Mouse (Mus musculus) heart, postnatal 10 days (tissue): ENCODE results near the gene Ino80d. TPM values are rescaled to one million over a fixed set of nuclear protein-coding genes. Genes with fewer than 3 reads are reported as not detected.

ENCODE experiments used
- DNase-seq, 2 experiments: peaks; one replicate each; pipeline ENCODE4 v3.0.0; 2021
- intact Hi-C: fragments of 180-260 bp; cut with DNase I; formaldehyde crosslinking; loops from one replicate; pipeline ENCODE4 v1.15.1; 2025
- total RNA-seq, 2 experiments: library from RNA; stranded (reverse); gene quantifications; 2 replicates each; pipeline ENCODE4 v1.2.3; 2021

The Ino80d gene
- total RNA-seq, 2 experiments from 2014 or later: 25.7 to 26.6 TPM

GRCm38 (mm10) chr1:63110536-63111285 is 3.8 kb downstream of the Ino80d start:
- intact Hi-C loops: no loop called here
- peak; percentile 20 to 56 for DNase-seq

DNA sequence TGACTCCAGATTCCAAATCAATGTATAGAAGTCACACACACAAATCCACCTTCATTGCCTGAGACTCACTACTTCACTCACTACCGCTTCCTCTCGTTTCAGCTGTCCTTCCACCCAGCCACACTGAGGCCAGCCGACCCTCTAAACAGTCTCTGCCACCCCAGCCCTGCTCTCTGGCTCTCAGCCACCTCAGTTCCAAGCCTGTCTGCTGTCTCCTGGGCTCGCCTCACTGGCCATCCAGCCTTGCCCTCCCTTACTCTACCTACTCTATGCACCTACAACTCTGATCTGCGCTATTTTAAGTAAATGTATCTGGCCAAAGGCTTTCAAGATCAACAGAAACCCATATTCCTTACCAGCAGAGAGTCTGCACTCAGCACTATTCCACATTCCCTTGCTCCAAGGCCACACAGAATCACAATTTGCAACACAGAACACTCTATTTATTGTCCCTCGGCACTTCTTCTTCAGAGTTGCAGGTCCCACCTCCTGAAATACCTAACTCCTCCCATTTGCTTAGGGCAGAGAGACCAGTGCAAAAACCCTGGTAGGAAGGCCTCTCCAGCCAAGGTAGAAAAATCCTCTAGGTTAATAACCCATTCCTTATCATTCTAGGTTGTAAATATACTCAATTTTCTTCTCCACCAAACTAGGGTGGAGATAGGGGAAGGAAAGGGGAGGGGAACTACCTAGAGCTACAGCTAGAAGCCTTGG is 6.7 kb downstream of the Ino80d start:
- DNase-seq: peak in 1 of 2 experiments; percentile 22
- intact Hi-C loops: no loop called here

DNA sequence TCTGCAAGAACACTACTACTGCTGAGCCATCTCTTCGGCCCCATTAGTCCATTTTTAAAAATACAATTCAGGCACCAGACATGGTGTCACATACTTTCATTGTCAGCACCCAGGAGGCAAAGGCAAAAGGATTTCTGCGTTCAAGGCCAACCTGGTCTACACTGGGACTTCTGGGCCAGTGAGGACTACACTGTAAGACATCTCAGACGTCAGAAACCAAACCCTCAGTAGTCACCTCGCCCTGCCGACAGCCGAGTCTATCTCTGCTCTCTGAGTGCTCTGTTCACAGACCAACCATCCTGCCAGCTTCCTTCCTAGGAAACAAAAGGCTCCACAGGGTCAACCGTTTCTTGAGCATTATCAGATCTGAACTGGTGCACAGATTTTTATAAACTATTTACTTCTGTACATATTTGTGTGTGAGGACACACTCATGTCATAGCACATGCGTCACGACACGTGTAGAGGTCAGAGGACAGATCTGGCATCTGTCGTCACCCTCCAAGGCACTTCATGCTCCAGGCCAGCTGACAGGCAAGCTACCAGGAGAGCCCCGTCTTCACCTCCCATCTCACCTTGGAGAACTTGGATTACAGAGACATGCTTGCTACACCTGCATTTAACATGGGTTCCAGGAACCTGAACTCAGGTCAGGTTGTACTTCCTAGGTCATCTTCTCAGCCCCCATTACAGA is 11.6 kb downstream of the Ino80d start:
- DNase-seq: no peak
- intact Hi-C loops: no loop called here

- DNase-seq: no peak
- intact Hi-C loops: no loop called here
These were observed 14.3 kb downstream of the Ino80d start for GRCm38 (mm10) chr1:63100196-63100595.

GRCm38 (mm10) chr1:63098831-63099230 is 15.6 kb downstream of the Ino80d start:
- intact Hi-C loops: no loop called here

GRCm38 (mm10) chr1:63096071-63096470 is 18.4 kb downstream of the Ino80d start:
- DNase-seq: no peak
- intact Hi-C loops: no loop called here

More at GRCm38 (mm10) chr1:63098831-63099230, 15.6 kb downstream of the Ino80d start:
- no peak for DNase-seq

DNA sequence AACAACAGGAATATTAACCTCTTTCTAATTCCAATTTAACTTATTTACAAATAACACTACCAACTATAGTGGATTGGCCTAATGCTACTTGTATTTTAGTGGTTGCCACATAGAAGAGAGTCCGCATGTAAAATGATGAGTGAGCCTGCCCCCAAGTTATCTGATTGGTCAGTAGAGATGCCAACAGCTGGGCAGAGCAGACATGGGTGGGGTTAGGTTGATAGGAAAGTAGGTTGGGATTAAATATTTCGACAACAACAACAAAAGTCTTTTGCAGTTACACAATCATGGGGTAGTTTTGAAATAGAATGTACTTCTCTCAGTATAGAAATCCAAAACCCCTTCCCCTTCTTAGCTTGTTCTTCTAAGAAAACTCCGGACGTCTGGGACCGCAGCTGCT is 24.7 kb downstream of the Ino80d start:
- intact Hi-C loops: no loop called here
- DNase-seq: no peak

- no peak for DNase-seq
- intact Hi-C loops: no loop called here
These were observed 25.9 kb downstream of the Ino80d start for GRCm38 (mm10) chr1:63088614-63089013.

- DNase-seq: no peak
- intact Hi-C loops: no loop called here
These were observed 34.2 kb downstream of the Ino80d start for GRCm38 (mm10) chr1:63080277-63080676.

- intact Hi-C loops: no loop called here
- no peak for DNase-seq
These were observed 38.1 kb downstream of the Ino80d start for GRCm38 (mm10) chr1:63076383-63076782.

- intact Hi-C loops: no loop called here
- no peak for DNase-seq
These were observed 43.1 kb downstream of the Ino80d start for GRCm38 (mm10) chr1:63071379-63071778.

DNA sequence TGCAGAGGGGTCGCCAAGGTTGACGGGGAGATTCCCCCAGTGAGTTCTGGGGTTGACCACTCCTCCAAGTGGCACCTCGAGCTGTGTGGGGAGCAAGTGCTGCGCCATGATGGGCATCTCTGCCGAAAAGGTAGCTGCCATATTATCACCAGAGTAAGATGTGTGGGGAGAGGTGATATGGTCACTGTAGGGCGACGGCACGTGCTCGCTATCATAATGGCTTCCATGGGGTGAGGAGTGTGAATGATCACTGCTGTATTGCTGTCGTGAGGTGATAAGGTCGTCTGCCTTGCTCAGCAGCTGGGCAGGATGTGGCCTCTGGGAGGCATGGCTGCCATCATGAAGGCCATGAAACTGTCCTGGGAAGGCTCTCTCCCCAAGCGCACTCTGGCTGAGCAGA is 56.1 kb downstream of the Ino80d start:
- no peak for DNase-seq
- intact Hi-C loops: no loop called here

GRCm38 (mm10) chr1:63057849-63058248 is 56.6 kb downstream of the Ino80d start:
- intact Hi-C loops: no loop called here

GRCm38 (mm10) chr1:63057318-63057717 is 57.1 kb downstream of the Ino80d start:
- intact Hi-C loops: no loop called here
- DNase-seq: no peak

More at GRCm38 (mm10) chr1:63057849-63058248, 56.6 kb downstream of the Ino80d start:
- no peak for DNase-seq

- intact Hi-C loops: no loop called here
- peak in 1 of 2 experiments; percentile 18 for DNase-seq
These were observed 59.1 kb downstream of the Ino80d start for GRCm38 (mm10) chr1:63055386-63055785.

GRCm38 (mm10) chr1:63050866-63051265 is 63.6 kb downstream of the Ino80d start:
- intact Hi-C loops: no loop called here
- peak; percentile 38 to 60 for DNase-seq

GRCm38 (mm10) chr1:63049977-63050376 is 64.5 kb downstream of the Ino80d start:
- DNase-seq: peak; percentile 45 to 47
- intact Hi-C loops: no loop called here

GRCm38 (mm10) chr1:63047983-63048382 is 66.5 kb downstream of the Ino80d start:
- intact Hi-C loops: no loop called here
- no peak for DNase-seq

DNA sequence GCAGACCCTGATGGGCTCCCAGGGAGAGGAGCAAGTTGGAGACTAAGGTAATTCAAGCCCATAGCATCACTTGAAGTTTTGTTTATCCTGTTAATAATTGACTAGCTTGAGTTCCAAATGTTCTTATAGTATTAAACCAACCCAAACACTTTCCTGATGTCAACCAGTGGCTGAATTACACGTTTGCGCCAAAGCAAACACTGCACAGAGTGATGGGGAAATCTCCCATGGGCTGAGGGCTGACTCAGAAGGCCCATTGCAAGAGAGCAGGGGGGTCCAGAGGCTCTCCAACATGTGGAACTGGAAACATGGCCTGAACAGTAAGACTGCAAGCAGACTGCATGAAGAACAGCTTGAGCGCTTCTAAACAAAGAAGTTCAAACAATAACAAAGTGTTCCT is 81.5 kb downstream of the Ino80d start:
- DNase-seq: no peak
- intact Hi-C loops: no loop called here

- intact Hi-C loops: no loop called here
- no peak for DNase-seq
These were observed 94.6 kb downstream of the Ino80d start for GRCm38 (mm10) chr1:63019916-63020315.

GRCm38 (mm10) chr1:63005013-63005646 is 109.3 kb downstream of the Ino80d start:
- intact Hi-C loops: no loop called here
- DNase-seq: no peak
